Mouse (Mus musculus): ENCODE results near the gene Mum1l1.
"Not testable (repeated sequence)": the region's sequence is repeated elsewhere in the genome, so short reads cannot be mapped to it uniquely, and the experiment has no call there.

Mum1l1 gene

DNA sequence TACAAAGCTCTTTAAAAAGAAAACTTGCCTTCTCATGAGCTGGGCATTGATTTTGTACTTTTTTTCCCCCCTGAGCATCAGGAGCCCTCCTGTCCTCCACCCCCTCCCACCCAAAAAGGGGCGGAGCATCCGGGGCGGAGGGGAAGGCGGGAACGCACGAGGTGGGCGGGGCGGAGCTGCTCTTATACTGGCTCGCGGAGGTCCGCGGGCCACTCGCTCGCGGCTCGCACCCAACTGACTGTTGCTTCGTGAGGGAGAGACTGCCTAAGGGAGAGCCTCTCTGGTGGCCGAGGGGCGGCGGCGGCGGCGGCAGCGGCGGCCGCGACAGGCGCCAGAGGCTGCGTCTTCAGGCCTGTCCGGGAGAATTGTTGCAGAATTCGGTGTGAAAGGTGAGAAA is at the start of gene Mum1l1:
Gene Mum1l1, plus strand, starts transcription at position 214 of the 397 bp plus-strand sequence.
- no peak for DNase-seq (ENCODE audit: low read depth)

DNA sequence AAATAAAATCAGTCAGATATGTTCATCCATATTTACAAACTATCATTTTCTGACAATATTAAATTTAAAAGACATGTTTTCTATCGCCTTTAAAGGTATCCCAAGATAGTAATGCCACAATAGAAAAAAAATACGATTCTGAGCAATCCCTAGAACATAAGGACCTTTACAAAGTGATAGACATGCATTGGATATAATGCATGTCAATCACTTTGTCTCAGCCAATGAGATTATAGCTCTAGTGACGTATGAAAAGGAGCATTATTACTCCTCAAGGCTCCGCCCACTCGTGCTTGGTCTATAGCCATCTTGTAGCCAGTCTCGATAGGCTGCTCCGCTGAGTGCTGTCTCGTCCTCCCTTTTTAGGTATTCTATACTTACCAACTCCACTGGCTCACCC is 30.9 kb upstream of the Mum1l1 start, which contains the start of gene 4933428M09Rik:
Gene 4933428M09Rik, plus strand, starts transcription at position 301 of the 400 bp plus-strand sequence.
- DNase-seq (ENCODE audit: low read depth): no peak

DNA sequence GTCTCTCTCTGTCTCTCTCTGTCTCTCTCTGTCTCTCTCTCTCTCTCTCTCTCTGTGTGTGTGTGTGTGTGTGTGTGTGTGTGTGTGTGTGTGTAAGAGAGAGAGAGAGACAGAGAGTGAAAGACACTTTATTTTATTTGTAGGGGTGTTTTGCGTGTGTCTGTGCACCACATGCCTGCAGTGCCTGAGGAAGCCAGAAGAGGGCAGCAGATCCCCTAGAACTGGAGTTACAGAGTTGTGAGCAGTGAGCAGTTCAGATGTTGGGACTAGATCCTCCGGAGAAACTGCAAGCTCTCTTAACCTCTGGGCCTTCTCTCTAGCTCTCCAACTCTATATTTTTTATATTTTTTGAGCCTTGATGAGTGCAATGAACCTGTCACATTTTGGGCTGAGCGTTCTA is 18.3 kb upstream of the Mum1l1 start:
- DNase-seq (ENCODE audit: low read depth): not testable (repeated sequence)

- no peak for DNase-seq (ENCODE audit: low read depth)
Measured at GRCm38 (mm10) chrX:139194572-139195279, 15.1 kb upstream of the Mum1l1 start.

GRCm38 (mm10) chrX:139209191-139209828 is 532 bp upstream of the Mum1l1 start:
- DNase-seq (ENCODE audit: low read depth): not testable (repeated sequence)

DNA sequence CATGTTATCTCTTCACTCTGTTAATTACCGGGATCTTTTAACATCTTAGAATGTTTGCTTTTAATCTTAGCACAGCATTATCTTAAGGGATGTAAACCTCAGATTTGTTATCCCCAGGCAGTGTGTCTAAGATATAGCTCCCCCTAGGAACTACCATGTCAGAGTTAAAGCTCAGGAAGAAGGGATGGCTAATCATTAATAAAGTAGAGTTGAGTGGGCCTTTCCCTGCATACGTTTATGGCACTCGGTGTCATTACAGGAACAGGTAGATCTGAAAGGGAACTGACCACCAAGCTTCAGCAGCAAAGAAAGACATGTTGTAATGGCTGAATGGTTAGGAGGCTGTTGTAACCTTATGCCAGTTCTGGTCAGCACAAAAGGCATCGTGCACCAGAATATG is 4.9 kb downstream of the Mum1l1 start:
- no peak for DNase-seq (ENCODE audit: low read depth)

DNA sequence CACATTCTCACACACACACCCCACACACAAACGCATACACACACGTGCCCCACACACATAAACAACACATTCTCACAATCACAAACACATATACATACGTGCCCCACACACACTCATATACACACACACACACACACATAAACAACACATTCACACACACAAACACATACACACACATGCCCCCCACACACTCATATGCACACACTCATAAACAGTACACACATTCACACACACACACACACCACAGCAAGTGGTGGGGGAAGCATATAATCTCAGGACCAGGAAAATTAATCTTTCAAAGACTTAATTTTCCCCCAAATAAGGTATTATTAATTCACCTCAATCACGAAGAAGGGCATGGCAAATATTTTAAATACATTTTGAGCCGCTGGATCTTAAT is 6.6 kb downstream of the Mum1l1 start:
- DNase-seq (ENCODE audit: low read depth): no peak

- DNase-seq (ENCODE audit: low read depth): no peak
Measured at GRCm38 (mm10) chrX:139216991-139217593, 7.2 kb downstream of the Mum1l1 start.

DNA sequence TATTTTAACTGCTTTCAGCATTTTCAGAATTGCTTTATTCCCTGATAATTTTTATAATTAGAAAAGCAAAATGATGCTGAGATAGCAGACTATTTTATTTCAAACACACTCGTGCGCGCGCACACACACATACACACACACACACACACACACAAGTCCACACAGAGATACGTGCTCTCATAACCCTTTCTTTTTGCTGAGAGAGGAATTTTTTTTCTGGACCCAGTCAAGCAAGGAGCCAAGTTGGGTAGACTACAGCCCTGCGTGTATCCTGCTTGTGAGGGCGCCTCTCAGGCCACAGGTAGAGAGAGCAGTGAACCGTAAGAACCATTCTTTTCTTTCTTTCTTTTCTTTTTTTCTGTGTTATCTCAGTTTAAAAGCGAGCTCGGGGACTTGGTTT is 7.9 kb downstream of the Mum1l1 start:
- no peak for DNase-seq (ENCODE audit: low read depth)

DNA sequence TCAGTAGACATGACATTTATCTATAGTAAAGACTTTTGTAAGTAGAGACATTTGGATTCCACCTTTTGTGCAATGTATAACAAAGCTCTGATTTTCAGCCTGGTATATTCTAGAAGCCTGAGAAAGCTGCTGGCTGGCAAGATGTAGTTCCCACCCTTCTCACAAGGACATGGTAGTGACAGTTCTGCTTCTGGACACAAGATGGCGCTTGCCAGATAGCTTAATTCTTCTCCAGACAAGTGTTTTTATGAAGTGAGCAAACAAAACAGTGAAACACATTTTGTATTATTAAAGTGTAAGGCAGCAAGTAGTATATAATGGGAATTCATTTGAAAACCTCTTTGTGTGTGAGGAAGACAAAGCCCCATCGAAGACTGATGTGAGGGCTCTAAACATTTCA is 9.2 kb downstream of the Mum1l1 start:
- no peak for DNase-seq (ENCODE audit: low read depth)

- DNase-seq (ENCODE audit: low read depth): no peak
Measured at GRCm38 (mm10) chrX:139220830-139221229, 11.0 kb downstream of the Mum1l1 start.

- no peak for DNase-seq (ENCODE audit: low read depth)
Measured at GRCm38 (mm10) chrX:139221893-139222292, 12.1 kb downstream of the Mum1l1 start.

- peak; percentile 65 for DNase-seq (ENCODE audit: low read depth)
Measured at GRCm38 (mm10) chrX:139231143-139231542, 21.3 kb downstream of the Mum1l1 start.

DNA sequence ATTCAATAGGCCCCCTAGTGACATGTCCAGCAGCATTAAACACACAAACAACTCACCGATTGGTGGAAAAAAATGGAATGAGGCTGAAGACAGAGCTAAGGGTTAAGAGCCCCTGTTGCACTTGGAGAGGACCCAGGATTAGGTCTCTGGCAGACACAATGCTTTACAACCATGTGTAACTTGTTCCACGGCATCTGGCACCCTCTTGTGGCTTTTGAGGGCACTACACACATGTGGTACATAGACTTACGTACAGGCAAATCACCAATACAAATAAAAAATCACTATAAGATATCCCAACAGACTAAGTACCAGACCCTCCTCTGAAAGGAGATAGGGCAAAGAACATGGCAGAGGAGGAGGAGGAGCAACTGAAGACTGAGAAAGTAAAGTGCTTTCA is 37.5 kb downstream of the Mum1l1 start:
- no peak for DNase-seq (ENCODE audit: low read depth)

GRCm38 (mm10) chrX:139257072-139257471 is 47.2 kb downstream of the Mum1l1 start:
- DNase-seq (ENCODE audit: low read depth): no peak

DNA sequence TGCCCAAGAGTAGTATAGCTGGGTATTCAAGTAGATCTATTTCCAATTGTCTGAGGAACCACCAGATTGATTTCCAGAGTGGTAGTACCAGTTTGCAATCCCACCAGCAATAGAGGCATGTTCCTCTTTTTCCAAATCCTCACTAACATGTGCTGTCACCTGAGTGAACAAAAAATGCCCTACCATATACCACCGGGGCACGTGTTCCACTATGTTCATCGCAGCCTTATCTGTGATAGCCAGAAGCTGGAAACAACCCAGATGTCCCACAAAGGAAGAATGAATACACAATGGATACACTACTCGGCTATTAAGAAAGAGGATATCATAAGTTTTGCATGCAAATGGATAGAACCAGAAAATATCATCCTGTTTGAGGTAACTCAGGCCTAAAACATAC is 72.1 kb downstream of the Mum1l1 start:
- no peak for DNase-seq (ENCODE audit: low read depth)
